Mouse (Mus musculus): ENCODE data around the gene Shank2. TPM values are rescaled to one million over a fixed set of nuclear protein-coding genes. Genes with fewer than 3 reads are reported as not detected.
A peak's percentile ranks its signal among the peaks of the same experiment; 100 is the strongest.

Gene Shank2
- polyA plus RNA-seq, 1 experiment from 2014 or later: 1.7 TPM

- H3K4me2 ChIP-seq (ENCODE audit: low read length): no peak overlapping the region
- H3K4me1 ChIP-seq (replicated peaks; ENCODE audit: control insufficient read depth, insufficient read depth, low read length): no peaks in the 10 kb centered on the region
- no peak overlapping the region for H3K4me3 ChIP-seq (ENCODE audit: low read depth, low read length)
- H3K27me3 ChIP-seq (replicated peaks; ENCODE audit: control insufficient read depth, insufficient read depth, low read length): no peaks in the 10 kb centered on the region
- WGBS: 75% methylated on average over 4 of the region's 4 CpGs
- no peak overlapping the region for H3K27ac ChIP-seq (ENCODE audit: low read depth)
- no peak overlapping the region for H3K9ac ChIP-seq (ENCODE audit: low read length)
- no peak for DNase-seq (ENCODE audit: low spot score)
- no peaks in the 10 kb centered on the region for H3K9me3 ChIP-seq (ENCODE audit: control insufficient read depth, low read length)
- H3K36me3 ChIP-seq (ENCODE audit: control insufficient read depth, insufficient read depth, low read length): no peaks in the 10 kb centered on the region
- no peak for ATAC-seq (replicated peaks; ENCODE audit: low FRiP score, low TSS enrichment, low read depth)
These were observed 249.1 kb downstream of the Shank2 start for GRCm38 (mm10) chr7:144250791-144251190.

GRCm38 (mm10) chr7:144251250-144251649, 249.5 kb downstream of the Shank2 start:
- no peaks in the 10 kb centered on the region for H3K36me3 ChIP-seq (ENCODE audit: control insufficient read depth, insufficient read depth, low read length)
- 51% methylated on average over 6 of the region's 6 CpGs for WGBS
- no peak for DNase-seq (ENCODE audit: low spot score)
- H3K27ac ChIP-seq (ENCODE audit: low read depth): no peak overlapping the region
- H3K9me3 ChIP-seq (ENCODE audit: control insufficient read depth, low read length): no peaks in the 10 kb centered on the region
- H3K27me3 ChIP-seq (replicated peaks; ENCODE audit: control insufficient read depth, insufficient read depth, low read length): no peaks in the 10 kb centered on the region
- H3K4me1 ChIP-seq (replicated peaks; ENCODE audit: control insufficient read depth, insufficient read depth, low read length): no peaks in the 10 kb centered on the region
- no peak overlapping the region for H3K4me2 ChIP-seq (ENCODE audit: low read length)
- no peak overlapping the region for H3K4me3 ChIP-seq (ENCODE audit: low read depth, low read length)
- H3K9ac ChIP-seq (ENCODE audit: low read length): no peak overlapping the region
- ATAC-seq (replicated peaks; ENCODE audit: low FRiP score, low TSS enrichment, low read depth): no peak

GRCm38 (mm10) chr7:144254674-144255246, 253.0 kb downstream of the Shank2 start:
- Histone ChIP-seq H3K9ac (ENCODE audit: low read length) (no peak overlapping the region), H3K36me3 (ENCODE audit: control insufficient read depth, insufficient read depth, low read length) (no peaks in the 10 kb centered on the region), H3K4me3 (ENCODE audit: low read depth, low read length) (no peak overlapping the region), H3K9me3 (ENCODE audit: control insufficient read depth, low read length) (no peaks in the 10 kb centered on the region), H3K4me1 (replicated peaks; ENCODE audit: control insufficient read depth, insufficient read depth, low read length) (0 out of 2 replicates have a peak, but pooled peaks cover 4% of the 10 kb centered on the region), H3K27me3 (replicated peaks; ENCODE audit: control insufficient read depth, insufficient read depth, low read length) (no peaks in the 10 kb centered on the region), H3K27ac (ENCODE audit: low read depth) (no peak overlapping the region), H3K4me2 (ENCODE audit: low read length) (0 out of 2 replicates have a peak overlapping the region, but pooled peaks have one; percentile 3)
- no peak for DNase-seq (ENCODE audit: low spot score)
- 32% methylated on average over 8 of the region's 8 CpGs for WGBS
- no peak for ATAC-seq (replicated peaks; ENCODE audit: low FRiP score, low TSS enrichment, low read depth)

GRCm38 (mm10) chr7:144257821-144258220, 256.1 kb downstream of the Shank2 start:
- H3K27me3 ChIP-seq (replicated peaks; ENCODE audit: control insufficient read depth, insufficient read depth, low read length): no peaks in the 10 kb centered on the region
- H3K9ac ChIP-seq (ENCODE audit: low read length): no peak overlapping the region
- H3K4me1 ChIP-seq (replicated peaks; ENCODE audit: control insufficient read depth, insufficient read depth, low read length): 0 out of 2 replicates have a peak, but pooled peaks cover 4% of the 10 kb centered on the region
- WGBS: 66% methylated on average over 7 of the region's 7 CpGs
- DNase-seq (ENCODE audit: low spot score): no peak
- no peaks in the 10 kb centered on the region for H3K9me3 ChIP-seq (ENCODE audit: control insufficient read depth, low read length)
- no peak overlapping the region for H3K27ac ChIP-seq (ENCODE audit: low read depth)
- no peak overlapping the region for H3K4me3 ChIP-seq (ENCODE audit: low read depth, low read length)
- H3K4me2 ChIP-seq (ENCODE audit: low read length): no peak overlapping the region
- no peaks in the 10 kb centered on the region for H3K36me3 ChIP-seq (ENCODE audit: control insufficient read depth, insufficient read depth, low read length)
- no peak for ATAC-seq (replicated peaks; ENCODE audit: low FRiP score, low TSS enrichment, low read depth)

GRCm38 (mm10) chr7:144258332-144258731, 256.6 kb downstream of the Shank2 start:
- H3K9ac ChIP-seq (ENCODE audit: low read length): no peak overlapping the region
- 0 out of 2 replicates have a peak, but pooled peaks cover 4% of the 10 kb centered on the region for H3K4me1 ChIP-seq (replicated peaks; ENCODE audit: control insufficient read depth, insufficient read depth, low read length)
- H3K27me3 ChIP-seq (replicated peaks; ENCODE audit: control insufficient read depth, insufficient read depth, low read length): no peaks in the 10 kb centered on the region
- ATAC-seq (replicated peaks; ENCODE audit: low FRiP score, low TSS enrichment, low read depth): no peak
- no peak for DNase-seq (ENCODE audit: low spot score)
- H3K4me2 ChIP-seq (ENCODE audit: low read length): no peak overlapping the region
- H3K9me3 ChIP-seq (ENCODE audit: control insufficient read depth, low read length): no peaks in the 10 kb centered on the region
- no peaks in the 10 kb centered on the region for H3K36me3 ChIP-seq (ENCODE audit: control insufficient read depth, insufficient read depth, low read length)
- H3K4me3 ChIP-seq (ENCODE audit: low read depth, low read length): no peak overlapping the region
- no peak overlapping the region for H3K27ac ChIP-seq (ENCODE audit: low read depth)
- WGBS: 51% methylated on average over 4 of the region's 4 CpGs

GRCm38 (mm10) chr7:144262666-144263065, 260.9 kb downstream of the Shank2 start:
- no peaks in the 10 kb centered on the region for H3K36me3 ChIP-seq (ENCODE audit: control insufficient read depth, insufficient read depth, low read length)
- H3K9ac ChIP-seq (ENCODE audit: low read length): no peak overlapping the region
- H3K27me3 ChIP-seq (replicated peaks; ENCODE audit: control insufficient read depth, insufficient read depth, low read length): no peaks in the 10 kb centered on the region
- no peaks in the 10 kb centered on the region for H3K9me3 ChIP-seq (ENCODE audit: control insufficient read depth, low read length)
- 72% methylated on average over 6 of the region's 6 CpGs for WGBS
- H3K27ac ChIP-seq (ENCODE audit: low read depth): no peak overlapping the region
- no peak for ATAC-seq (replicated peaks; ENCODE audit: low FRiP score, low TSS enrichment, low read depth)
- DNase-seq (ENCODE audit: low spot score): no peak
- H3K4me2 ChIP-seq (ENCODE audit: low read length): no peak overlapping the region
- no peak overlapping the region for H3K4me3 ChIP-seq (ENCODE audit: low read depth, low read length)
- H3K4me1 ChIP-seq (replicated peaks; ENCODE audit: control insufficient read depth, insufficient read depth, low read length): 0 out of 2 replicates have a peak, but pooled peaks cover 2% of the 10 kb centered on the region

- H3K27me3 ChIP-seq (replicated peaks; ENCODE audit: control insufficient read depth, insufficient read depth, low read length): no peaks in the 10 kb centered on the region
- no peak overlapping the region for H3K27ac ChIP-seq (ENCODE audit: low read depth)
- no peak for DNase-seq (ENCODE audit: low spot score)
- H3K9ac ChIP-seq (ENCODE audit: low read length): no peak overlapping the region
- H3K4me3 ChIP-seq (ENCODE audit: low read depth, low read length): no peak overlapping the region
- 51% methylated on average over 7 of the region's 7 CpGs for WGBS
- no peak overlapping the region for H3K4me2 ChIP-seq (ENCODE audit: low read length)
- ATAC-seq (replicated peaks; ENCODE audit: low FRiP score, low TSS enrichment, low read depth): no peak
- H3K36me3 ChIP-seq (ENCODE audit: control insufficient read depth, insufficient read depth, low read length): no peaks in the 10 kb centered on the region
- H3K9me3 ChIP-seq (ENCODE audit: control insufficient read depth, low read length): no peaks in the 10 kb centered on the region
- no peaks in the 10 kb centered on the region for H3K4me1 ChIP-seq (replicated peaks; ENCODE audit: control insufficient read depth, insufficient read depth, low read length)
These were observed 265.0 kb downstream of the Shank2 start for GRCm38 (mm10) chr7:144266745-144267144.

GRCm38 (mm10) chr7:144268329-144268728, 266.6 kb downstream of the Shank2 start:
- Histone ChIP-seq H3K27ac (ENCODE audit: low read depth) (no peak overlapping the region), H3K36me3 (ENCODE audit: control insufficient read depth, insufficient read depth, low read length) (no peaks in the 10 kb centered on the region), H3K4me3 (ENCODE audit: low read depth, low read length) (no peak overlapping the region), H3K27me3 (replicated peaks; ENCODE audit: control insufficient read depth, insufficient read depth, low read length) (no peaks in the 10 kb centered on the region), H3K9me3 (ENCODE audit: control insufficient read depth, low read length) (no peaks in the 10 kb centered on the region), H3K4me1 (replicated peaks; ENCODE audit: control insufficient read depth, insufficient read depth, low read length) (no peaks in the 10 kb centered on the region), H3K4me2 (ENCODE audit: low read length) (no peak overlapping the region), H3K9ac (ENCODE audit: low read length) (no peak overlapping the region)
- DNase-seq (ENCODE audit: low spot score) (no peak), ATAC-seq (replicated peaks; ENCODE audit: low FRiP score, low TSS enrichment, low read depth) (no peak)
- 75% methylated on average over 7 of the region's 7 CpGs for WGBS

- ATAC-seq (replicated peaks; ENCODE audit: low FRiP score, low TSS enrichment, low read depth): no peak
- no peak overlapping the region for H3K27ac ChIP-seq (ENCODE audit: low read depth)
- H3K4me3 ChIP-seq (ENCODE audit: low read depth, low read length): no peak overlapping the region
- H3K4me1 ChIP-seq (replicated peaks; ENCODE audit: control insufficient read depth, insufficient read depth, low read length): no peaks in the 10 kb centered on the region
- no peak overlapping the region for H3K9ac ChIP-seq (ENCODE audit: low read length)
- H3K36me3 ChIP-seq (ENCODE audit: control insufficient read depth, insufficient read depth, low read length): no peaks in the 10 kb centered on the region
- no peak for DNase-seq (ENCODE audit: low spot score)
- no peaks in the 10 kb centered on the region for H3K9me3 ChIP-seq (ENCODE audit: control insufficient read depth, low read length)
- H3K4me2 ChIP-seq (ENCODE audit: low read length): no peak overlapping the region
- no peaks in the 10 kb centered on the region for H3K27me3 ChIP-seq (replicated peaks; ENCODE audit: control insufficient read depth, insufficient read depth, low read length)
- 77% methylated on average over 4 of the region's 4 CpGs for WGBS
These were observed 267.1 kb downstream of the Shank2 start for GRCm38 (mm10) chr7:144268778-144269177.

Measured in intestine, embryonic 14.5 days (tissue).